9 mouse cellular contexts compared by ENCODE assay signal in the genomic region with DNA sequence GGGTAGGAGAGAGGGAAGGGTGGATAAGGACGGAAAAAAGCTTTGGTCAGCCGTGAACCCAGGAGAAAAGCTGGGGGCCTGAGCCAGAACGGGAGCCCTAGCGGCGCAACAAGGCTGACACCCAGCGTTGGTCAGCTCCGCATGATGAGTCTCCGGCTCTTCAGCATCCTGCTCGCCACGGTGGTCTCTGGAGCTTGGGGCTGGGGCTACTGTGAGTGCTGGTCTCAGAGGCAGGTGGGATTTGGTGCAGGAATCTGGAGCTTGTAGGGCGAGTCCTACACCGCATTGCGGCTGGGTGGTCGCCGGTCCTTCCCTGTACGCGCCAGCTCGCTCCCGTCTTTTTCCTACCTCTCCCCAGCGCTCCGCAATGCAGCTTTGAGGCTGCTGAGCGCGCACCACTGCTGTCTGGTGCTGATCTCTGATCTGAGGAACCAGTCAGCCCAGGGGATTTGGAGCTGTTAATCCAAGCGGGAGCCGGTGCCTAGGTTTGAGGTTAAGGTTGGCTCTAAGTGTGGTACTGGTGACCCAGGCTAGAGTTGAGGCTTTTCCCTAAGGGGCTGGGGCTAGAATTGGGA. TPM values are rescaled to one million over a fixed set of nuclear protein-coding genes. Genes with fewer than 3 reads are reported as not detected.
A peak's percentile ranks its signal among the peaks of the same experiment; 100 is the strongest.
DNase-seq lines count a peak whose midpoint lies in the region; ATAC-seq and TF ChIP-seq lines count a peak whose summit lies in the region.
"Had no signal": no experiment of that assay in that cellular context is flagged by ENCODE, and none has a peak within 500 bp of the region (broad histone marks: within the 10 kb centered on the region; RNA-seq: fewer than 3 reads in every experiment).

No protein-coding gene starts in this region.

- H3K27ac ChIP-seq in CH12.LX (ENCODE audit: insufficient read depth, low read depth), result peak overlapping the region; percentile 68
- H3K27ac ChIP-seq in hindbrain, embryonic 11.5 days (ENCODE audit: low read depth, low read length), result no peak overlapping the region
- no peak overlapping the region for H3K27ac ChIP-seq in liver, embryonic 13.5 days
- H3K27ac ChIP-seq in olfactory bulb, adult 2 months (ENCODE audit: insufficient read depth, low read depth, low read length), result peak overlapping the region; percentile 31; the same call in 1 of the 2 replicates

- H3K4me3 ChIP-seq in CH12.LX (replicated peaks in 1 of 3; ENCODE audit: low read depth in 2 of 3, low read length in 2 of 3, poor library complexity in 1 of 3), result peak overlapping the region; percentile 61 to 79 (median 68)
- peak overlapping the region; percentile 21 for H3K4me3 ChIP-seq in hindbrain, embryonic 11.5 days (ENCODE audit: low read depth, low read length)
- 0 out of 2 replicates have a peak overlapping the region, but pooled peaks have one; percentile 8 for H3K4me3 ChIP-seq in liver, embryonic 13.5 days (replicated peaks)
- H3K4me3 ChIP-seq in olfactory bulb, adult 2 months (ENCODE audit: insufficient read depth, low read depth, low read length), result peak overlapping the region; percentile 64

- TF ChIP-seq CTCF in CH12.LX (conservative IDR thresholded peaks at IDR 0.05 in 1 of 2, IDR thresholded peaks at IDR 0.05 in 1 of 2; ENCODE audit: low read depth in 2 of 2, low read length in 2 of 2), result peak in 1 of 2 experiments; percentile 66; a peak in 2 of 4 replicates
- TF ChIP-seq CTCF in olfactory bulb, adult 2 months (IDR thresholded peaks at IDR 0.05; ENCODE audit: insufficient read depth, low read depth, low read length), result no peak

- no peak for TF ChIP-seq EP300 in CH12.LX (IDR thresholded peaks at IDR 0.05; ENCODE audit: low read length)

- peak overlapping the region; percentile 54 for H3K9ac ChIP-seq in CH12.LX (ENCODE audit: insufficient read depth, low read depth)
- 0 out of 2 replicates have a peak overlapping the region, but pooled peaks have one; percentile 23 for H3K9ac ChIP-seq in hindbrain, embryonic 11.5 days (ENCODE audit: low read depth, low read length)
- no peak overlapping the region for H3K9ac ChIP-seq in liver, embryonic 13.5 days

- dilution Hi-C loops in CH12.LX (cut with MboI; ENCODE audit: extremely low pct_ligation_motif_present, extremely low pct_unique_long_range_greater_than_20kb, low sequenced_read_pairs), result no loop called here

- no peak for ATAC-seq in cerebellum, adult (ENCODE audit: insufficient number of reproducible peaks, low FRiP score, low TSS enrichment)
- ATAC-seq in hindbrain, embryonic 11.5 days (ENCODE audit: low FRiP score), result no peak
- no peak for ATAC-seq in liver, embryonic 13.5 days (ENCODE audit: low read depth)

- H3K79me2 ChIP-seq in CH12.LX (replicated peaks; ENCODE audit: control insufficient read depth, extremely low read depth, insufficient read depth, poor library complexity, severe bottlenecking), result peaks cover 12% of the 10 kb centered on the region

- TF ChIP-seq POLR2A in CH12.LX (IDR thresholded peaks at IDR 0.05; ENCODE audit: low read depth, low read length), result peak; percentile 64
- no peak for TF ChIP-seq POLR2A in olfactory bulb, adult 2 months (IDR thresholded peaks at IDR 0.05; ENCODE audit: insufficient read depth, low read depth, low read length)

- in situ Hi-C loops in CH12.LX (cut with MboI; ENCODE audit: low pct_ligation_motif_present, low pct_unique_long_range_greater_than_20kb, low sequenced_read_pairs), result no loop called here

- H3K4me2 ChIP-seq in CH12.LX (ENCODE audit: insufficient read depth, low read depth, poor library complexity, severe bottlenecking), result peak overlapping the region; percentile 91
- H3K4me2 ChIP-seq in hindbrain, embryonic 11.5 days (replicated peaks; ENCODE audit: low read depth, low read length), result peak overlapping the region; percentile 41
- peak overlapping the region; percentile 29 for H3K4me2 ChIP-seq in liver, embryonic 13.5 days

- H3K9me3 ChIP-seq in CH12.LX (replicated peaks; ENCODE audit: low read length), result no peaks in the 10 kb centered on the region
- H3K9me3 ChIP-seq in hindbrain, embryonic 11.5 days (ENCODE audit: control insufficient read depth, low read length), result no peaks in the 10 kb centered on the region
- no peaks in the 10 kb centered on the region for H3K9me3 ChIP-seq in liver, embryonic 13.5 days (replicated peaks)

- peaks cover 8 to 34% of the 10 kb centered on the region in 2 experiments for H3K36me3 ChIP-seq in CH12.LX (replicated peaks in 1 of 2; ENCODE audit: control insufficient read depth in 1 of 2, insufficient read depth in 1 of 2, low read length in 1 of 2)
- no peaks in the 10 kb centered on the region for H3K36me3 ChIP-seq in hindbrain, embryonic 11.5 days (ENCODE audit: control insufficient read depth, insufficient read depth, low read length)
- H3K36me3 ChIP-seq in liver, embryonic 13.5 days, result no peaks in the 10 kb centered on the region

- peak; percentile 71 for DNase-seq in cerebellum, adult 11 months
- peak; percentile 54 for DNase-seq in CH12.LX (ENCODE audit: extremely low read depth)
- DNase-seq in embryo, embryonic 9.5 days (ENCODE audit: extremely low spot score), result peak; percentile 47
- peak; percentile 60 for DNase-seq in hindbrain, embryonic 11.5 days (ENCODE audit: low spot score)
- DNase-seq in liver, embryonic 13.5 days, result no peak
- DNase-seq in B cell, adult 2 months, result no peak

- WGBS in hindbrain, embryonic 11.5 days, result 2% methylated on average over 25 of the region's 25 CpGs
- 5% methylated on average over 25 of the region's 25 CpGs for WGBS in liver, embryonic 13.5 days (ENCODE audit: insufficient replicate concordance)
- WGBS in olfactory bulb, adult 2 months, result under 1% methylated on average over 25 of the region's 25 CpGs

- H3K4me1 ChIP-seq in CH12.LX (ENCODE audit: control insufficient read depth in 1 of 2, insufficient read depth in 2 of 2), result peaks cover 9 to 70% of the 10 kb centered on the region in 2 experiments
- peaks cover 22% of the 10 kb centered on the region; the same call in 1 of the 2 replicates for H3K4me1 ChIP-seq in hindbrain, embryonic 11.5 days (replicated peaks; ENCODE audit: control insufficient read depth, insufficient read depth, low read length)
- peaks cover 42% of the 10 kb centered on the region for H3K4me1 ChIP-seq in liver, embryonic 13.5 days (replicated peaks)
- H3K4me1 ChIP-seq in olfactory bulb, adult 2 months (ENCODE audit: control insufficient read depth, insufficient read depth, low read length), result peaks cover 39% of the 10 kb centered on the region

- H3K27me3 ChIP-seq in CH12.LX (replicated peaks), result no peaks in the 10 kb centered on the region
- peaks cover 60% of the 10 kb centered on the region for H3K27me3 ChIP-seq in hindbrain, embryonic 11.5 days (ENCODE audit: control insufficient read depth, insufficient read depth, low read length)
- H3K27me3 ChIP-seq in liver, embryonic 13.5 days, result peaks cover 95% of the 10 kb centered on the region

- TF ChIP-seq RAD21 in CH12.LX (IDR thresholded peaks at IDR 0.05; ENCODE audit: low read depth, low read length), result peak; percentile 61

TF ChIP-seq in CH12.LX, 34 proteins besides CTCF, POLR2A, EP300 and RAD21 (continues in another document):
- TF ChIP-seq HCFC1 (IDR thresholded peaks at IDR 0.05; ENCODE audit: low read depth, low read length), result no peak
- no peak for TF ChIP-seq ZKSCAN1 (IDR thresholded peaks at IDR 0.05; ENCODE audit: borderline replicate concordance, low read depth, low read length)
- no peak for TF ChIP-seq USF1 (IDR thresholded peaks at IDR 0.05; ENCODE audit: low read depth, low read length)
- no peak; the same call in 1 of the 2 replicates for TF ChIP-seq IRF4 (IDR thresholded peaks at IDR 0.05; ENCODE audit: low read depth, low read length)
- TF ChIP-seq PAX5 (IDR thresholded peaks at IDR 0.05; ENCODE audit: low read length), result no peak
- peak; percentile 62; the same call in 1 of the 2 replicates for TF ChIP-seq UBTF (IDR thresholded peaks at IDR 0.05; ENCODE audit: low read depth, low read length)

RNA-seq across cellular contexts. Expression of gene Ccr10, which starts 1.0 kb away (rescaled TPM):
- 29.6 and 58.7 TPM in 2 replicates for total RNA-seq in CH12.LX (2012; rRNA removed)
- total RNA-seq in CH12.LX (2014; rRNA removed), result 14.1 and 17.2 TPM in 2 replicates
- polyA plus RNA-seq in CH12.LX (2012; ENCODE audit: insufficient read length, low read depth), result 12.3 TPM in 2 replicates
- polyA plus RNA-seq in hindbrain, embryonic 11.5 days (2014; fragmentation: Nextera tagmentation; extraction: Ambion mirVana), result 0.19 TPM in 1 of 2 replicates, not detected in the other
- polyA plus RNA-seq in liver, embryonic 13.5 days (2015; fragmentation: Nextera tagmentation; extraction: Ambion mirVana), result not detected in 2 replicates
- polyA plus RNA-seq in olfactory bulb, adult 2 months (2012; ENCODE audit: insufficient read depth, insufficient read length, low replicate concordance, missing spikeins), result not detected in 2 replicates
- total RNA-seq: hematopoietic stem cell, adult 5-6 weeks had no signal

RNA-seq across cellular contexts. Expression of gene Plekhh3, which starts 5.1 kb away (rescaled TPM):
- 16.3 and 20.3 TPM in 2 replicates for total RNA-seq in CH12.LX (2012; rRNA removed)
- 2.8 and 2.9 TPM in 2 replicates for total RNA-seq in CH12.LX (2014; rRNA removed)
- polyA plus RNA-seq in CH12.LX (2012; ENCODE audit: insufficient read length, low read depth), result 3.7 and 5.0 TPM in 2 replicates
- polyA plus RNA-seq in hindbrain, embryonic 11.5 days (2014; fragmentation: Nextera tagmentation; extraction: Ambion mirVana), result 7.7 and 8.2 TPM in 2 replicates
- polyA plus RNA-seq in liver, embryonic 13.5 days (2015; fragmentation: Nextera tagmentation; extraction: Ambion mirVana), result 1.0 and 1.1 TPM in 2 replicates
- polyA plus RNA-seq in olfactory bulb, adult 2 months (2012; ENCODE audit: insufficient read depth, insufficient read length, low replicate concordance, missing spikeins), result not detected in 2 replicates
- total RNA-seq: hematopoietic stem cell, adult 5-6 weeks had no signal

RNA-seq across cellular contexts. Expression of gene Cntnap1, which starts 5.9 kb away (rescaled TPM):
- total RNA-seq in CH12.LX (2012; rRNA removed), result 15.6 and 16.7 TPM in 2 replicates
- 3.6 and 4.4 TPM in 2 replicates for total RNA-seq in CH12.LX (2014; rRNA removed)
- 17.9 and 19.5 TPM in 2 replicates for polyA plus RNA-seq in CH12.LX (2012; ENCODE audit: insufficient read length, low read depth)
- 0.29 and 0.39 TPM in 2 replicates for polyA plus RNA-seq in hindbrain, embryonic 11.5 days (2014; fragmentation: Nextera tagmentation; extraction: Ambion mirVana)
- 0.09 and 0.12 TPM in 2 replicates for polyA plus RNA-seq in liver, embryonic 13.5 days (2015; fragmentation: Nextera tagmentation; extraction: Ambion mirVana)
- not detected in 2 replicates for polyA plus RNA-seq in olfactory bulb, adult 2 months (2012; ENCODE audit: insufficient read depth, insufficient read length, low replicate concordance, missing spikeins)
- total RNA-seq: hematopoietic stem cell, adult 5-6 weeks had no signal

RNA-seq across cellular contexts. Expression of gene Tubg2, which starts 20.5 kb away (rescaled TPM):
- total RNA-seq in CH12.LX (2012; rRNA removed) (3.1 and 4.7 TPM in 2 replicates), CH12.LX (2014; rRNA removed) (1.2 and 2.1 TPM in 2 replicates)
- polyA plus RNA-seq in CH12.LX (2012; ENCODE audit: insufficient read length, low read depth), result 8.7 and 10.5 TPM in 2 replicates
- polyA plus RNA-seq in hindbrain, embryonic 11.5 days (2014; fragmentation: Nextera tagmentation; extraction: Ambion mirVana), result 5.5 and 5.7 TPM in 2 replicates
- polyA plus RNA-seq in liver, embryonic 13.5 days (2015; fragmentation: Nextera tagmentation; extraction: Ambion mirVana), result 0.29 and 0.37 TPM in 2 replicates
- not detected in 2 replicates for polyA plus RNA-seq in olfactory bulb, adult 2 months (2012; ENCODE audit: insufficient read depth, insufficient read length, low replicate concordance, missing spikeins)
- total RNA-seq: hematopoietic stem cell, adult 5-6 weeks had no signal

RNA-seq across cellular contexts. Expression of gene Ezh1, which starts 50.1 kb away (rescaled TPM):
- total RNA-seq in CH12.LX (2012; rRNA removed) (11.1 and 15.3 TPM in 2 replicates), CH12.LX (2014; rRNA removed) (8.5 and 8.7 TPM in 2 replicates)
- 10.8 and 12.1 TPM in 2 replicates for polyA plus RNA-seq in CH12.LX (2012; ENCODE audit: insufficient read length, low read depth)
- polyA plus RNA-seq in hindbrain, embryonic 11.5 days (2014; fragmentation: Nextera tagmentation; extraction: Ambion mirVana), result 11.1 and 11.5 TPM in 2 replicates
- polyA plus RNA-seq in liver, embryonic 13.5 days (2015; fragmentation: Nextera tagmentation; extraction: Ambion mirVana), result 6.6 and 7.4 TPM in 2 replicates
- not detected in 2 replicates for polyA plus RNA-seq in olfactory bulb, adult 2 months (2012; ENCODE audit: insufficient read depth, insufficient read length, low replicate concordance, missing spikeins)

Comparison
In these comparisons a context has a peak if more than half of its experiments do, and no peak if none do; other contexts are left out.
1. DNase-seq: peak in cerebellum, adult 11 months (single experiment), CH12.LX (single experiment), embryo, embryonic 9.5 days (single experiment) and hindbrain, embryonic 11.5 days (single experiment); none in liver, embryonic 13.5 days (single experiment) and B cell, adult 2 months (0 of 2).
2. H3K27ac ChIP-seq: peak in CH12.LX (single experiment) and olfactory bulb, adult 2 months (single experiment); none in hindbrain, embryonic 11.5 days (single experiment) and liver, embryonic 13.5 days (single experiment).
3. H3K4me2 ChIP-seq: peak in every context shown above with its lines; median percentile 91 in CH12.LX; 41 in hindbrain, embryonic 11.5 days; 29 in liver, embryonic 13.5 days.
4. H3K4me3 ChIP-seq: peak in every context shown above with its lines; median percentile 68 in CH12.LX; 64 in olfactory bulb, adult 2 months; 21 in hindbrain, embryonic 11.5 days; 8 in liver, embryonic 13.5 days.
5. RNA of gene Ccr10, which starts 1.0 kb away (polyA plus RNA-seq): 12.3 TPM in CH12.LX; 0.19 TPM in hindbrain, embryonic 11.5 days, not detected in liver, embryonic 13.5 days and not detected in olfactory bulb, adult 2 months; every median in the first group is over 10 times any median in the second.